Mouse (Mus musculus): ENCODE measurements around the gene Daam2.

Daam2 gene

DNA sequence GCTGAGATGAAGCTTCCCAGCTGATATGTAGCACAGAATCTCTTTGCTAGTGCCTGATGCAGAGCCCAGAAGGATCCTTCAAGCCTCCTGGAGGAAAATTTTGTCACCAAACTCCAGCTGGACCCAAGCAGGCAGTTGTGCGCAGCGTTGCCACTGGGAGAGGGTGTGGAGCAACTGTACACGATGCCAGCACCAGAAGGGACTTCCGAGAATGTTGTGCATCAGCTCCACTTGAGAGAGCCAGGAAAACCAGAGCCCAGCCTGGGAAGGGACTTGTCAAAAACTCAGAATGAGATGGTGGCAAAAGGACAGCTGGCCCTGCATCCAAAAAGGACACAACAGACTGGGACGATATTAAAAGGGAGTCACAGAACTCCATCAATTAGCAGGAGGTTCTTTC is 32.5 kb downstream of the Daam2 start:
- no peak for DNase-seq (ENCODE audit: low spot score in 2 of 2)

DNA sequence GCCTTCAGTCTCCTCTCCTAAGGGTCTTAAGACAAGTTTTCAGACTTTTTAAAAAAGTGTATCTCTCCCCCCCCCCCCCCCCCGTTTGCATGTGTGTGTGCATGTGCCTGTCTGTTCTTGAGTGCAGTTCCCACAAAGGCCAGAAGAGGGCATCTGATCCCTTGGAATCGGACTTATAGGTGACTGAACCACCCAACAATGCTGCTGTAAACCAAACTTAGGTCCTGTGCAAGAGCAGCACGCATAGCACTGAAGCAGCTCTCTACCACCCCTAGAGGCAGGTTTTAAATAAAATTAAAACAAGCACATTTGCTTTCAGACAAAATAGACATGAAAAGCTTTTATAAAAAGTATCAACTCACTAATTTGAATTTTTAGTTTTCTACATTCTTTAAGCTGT is 33.9 kb downstream of the Daam2 start:
- peak; percentile 12 to 13 for DNase-seq (ENCODE audit: low spot score in 2 of 2)

DNA sequence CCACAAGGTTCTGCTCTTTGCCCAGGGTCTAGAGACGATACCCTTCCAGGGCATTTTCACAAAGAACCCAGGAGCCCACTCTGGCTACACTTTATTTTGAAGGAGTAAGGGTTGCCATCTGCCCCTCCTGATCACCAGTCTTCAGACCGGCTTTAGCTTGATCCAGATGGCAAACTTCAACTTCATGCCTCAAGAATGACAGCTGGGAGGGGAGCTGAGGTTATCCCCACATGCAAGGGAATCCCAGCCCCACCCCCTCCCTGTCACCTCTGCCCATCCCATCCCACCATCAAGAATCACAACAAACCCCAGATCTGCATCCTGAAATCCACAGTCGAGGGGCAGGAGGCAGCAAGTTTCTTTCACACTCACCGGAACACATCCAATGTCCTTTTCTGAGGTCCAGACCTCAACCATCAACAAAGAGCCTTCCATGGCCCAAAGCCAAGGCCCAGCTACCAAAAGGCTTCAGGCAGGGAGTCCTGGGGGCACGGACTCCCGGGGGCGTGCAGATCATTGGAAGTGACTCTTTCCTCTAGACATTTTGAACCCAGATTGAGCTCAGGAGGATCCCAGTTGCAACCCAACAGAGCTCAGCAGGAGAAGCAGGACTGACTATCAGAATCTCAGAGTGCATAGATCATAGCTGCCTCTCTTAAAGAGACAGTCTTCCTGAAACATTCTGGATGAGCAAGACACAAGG is 35.5 kb downstream of the Daam2 start:
- DNase-seq (ENCODE audit: low spot score in 2 of 2) = no peak

GRCm38 (mm10) chr17:49528033-49528432 is 36.1 kb downstream of the Daam2 start:
- no peak for DNase-seq (ENCODE audit: low spot score in 2 of 2)

GRCm38 (mm10) chr17:49526566-49526965 is 37.6 kb downstream of the Daam2 start:
- no peak for DNase-seq (ENCODE audit: low spot score in 2 of 2)

DNA sequence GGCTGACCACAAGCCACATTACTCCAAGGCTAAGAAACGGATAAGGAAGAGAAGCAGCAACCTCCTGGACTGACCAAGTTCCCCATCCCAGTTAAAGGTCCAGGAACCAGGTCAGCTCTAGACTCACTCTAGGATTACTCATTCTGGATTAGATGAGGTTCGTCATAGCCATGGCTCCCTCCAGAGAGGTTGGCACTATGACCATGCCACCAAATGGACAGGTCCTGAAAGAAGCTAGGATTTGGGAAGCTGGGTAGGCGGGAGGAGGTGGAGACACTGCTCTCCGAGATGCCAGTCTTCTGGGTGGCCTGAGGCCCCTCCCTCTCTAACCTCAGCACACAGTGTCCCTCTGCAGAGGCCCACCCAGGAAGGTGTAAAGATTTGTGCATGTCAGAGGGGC is 38.2 kb downstream of the Daam2 start:
- DNase-seq (ENCODE audit: low spot score in 2 of 2) = no peak

DNA sequence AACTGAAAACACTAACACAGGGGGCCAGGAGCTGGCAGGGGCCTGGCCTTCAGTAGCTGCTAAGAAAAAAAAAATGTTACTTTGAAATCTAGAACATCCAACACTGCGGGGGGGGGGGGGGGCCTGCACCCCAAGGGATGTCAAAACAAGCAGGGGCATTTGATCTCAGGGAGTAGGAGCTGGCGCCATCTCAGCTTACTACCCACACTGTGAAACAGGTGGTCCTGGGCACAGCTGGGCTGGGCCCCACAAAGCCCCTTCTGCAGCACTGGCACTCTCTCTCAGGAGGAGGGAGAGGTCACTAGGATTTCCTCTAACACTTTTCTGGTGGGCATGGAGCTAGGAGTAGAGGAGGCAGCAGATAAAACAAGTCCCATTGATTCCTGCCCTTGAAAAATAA is 39.6 kb downstream of the Daam2 start:
- DNase-seq (ENCODE audit: low spot score in 2 of 2) = no peak

- DNase-seq (ENCODE audit: low spot score in 2 of 2) = no peak
Measured at GRCm38 (mm10) chr17:49522435-49522834, 41.7 kb downstream of the Daam2 start.

- DNase-seq (ENCODE audit: low spot score in 2 of 2) = no peak
Measured at GRCm38 (mm10) chr17:49522002-49522401, 42.1 kb downstream of the Daam2 start.

GRCm38 (mm10) chr17:49520674-49521073 is 43.5 kb downstream of the Daam2 start:
- no peak for DNase-seq (ENCODE audit: low spot score in 2 of 2)

DNA sequence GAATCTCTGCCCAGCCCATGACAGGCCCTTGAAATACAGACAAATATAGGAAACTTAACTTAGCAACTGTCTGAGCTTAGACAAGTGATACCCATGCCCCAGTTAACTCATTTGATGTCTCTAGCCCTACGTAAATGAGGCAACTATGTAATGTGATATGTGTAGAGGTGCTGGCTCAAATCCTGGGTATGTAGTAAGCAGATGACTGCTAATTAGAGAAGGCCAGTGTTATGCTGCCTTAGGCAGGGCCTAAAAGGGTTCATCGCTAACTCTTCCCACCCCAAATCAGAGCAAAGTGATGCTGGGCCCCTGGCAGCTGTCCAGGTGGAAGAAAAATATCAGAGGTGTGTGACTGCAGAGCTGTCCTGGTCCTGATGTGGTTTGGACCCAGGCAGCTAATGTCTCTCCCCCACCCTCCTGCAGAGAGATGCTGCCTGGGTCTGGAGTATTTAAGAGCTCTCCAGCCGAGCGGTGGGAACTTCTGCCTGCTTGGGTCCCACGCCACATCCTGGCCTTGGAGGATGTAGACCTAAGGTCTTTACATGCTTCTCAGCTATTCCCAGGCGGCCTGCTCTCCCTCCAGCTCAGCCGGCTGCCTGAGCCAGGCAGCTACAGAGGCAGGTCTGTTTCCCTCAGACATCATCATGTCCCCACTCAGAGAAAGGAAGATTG is 44.4 kb downstream of the Daam2 start:
- no peak for DNase-seq (ENCODE audit: low spot score in 2 of 2)

- no peak for DNase-seq (ENCODE audit: low spot score in 2 of 2)
Measured at GRCm38 (mm10) chr17:49517091-49517490, 47.1 kb downstream of the Daam2 start.

DNA sequence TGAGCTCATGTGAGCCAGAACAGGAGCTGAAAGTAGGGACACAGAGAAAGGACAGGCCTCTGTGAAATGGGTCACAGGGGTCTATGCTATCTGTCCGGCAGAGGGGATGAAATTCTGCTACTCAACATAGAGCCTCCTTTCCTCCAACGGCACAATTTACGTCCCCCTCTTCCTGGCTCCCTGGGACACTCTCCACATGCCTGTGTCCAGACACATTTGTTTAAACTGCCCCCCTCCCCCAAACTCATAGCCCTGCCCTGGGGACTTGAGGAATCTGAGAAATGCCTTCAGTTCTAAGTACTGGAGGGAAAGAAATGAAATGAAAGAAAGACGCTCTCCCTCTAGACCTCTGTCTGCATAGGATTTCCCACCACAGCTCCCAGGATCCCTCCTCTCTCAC is 48.5 kb downstream of the Daam2 start:
- DNase-seq (ENCODE audit: low spot score in 2 of 2) = no peak

DNA sequence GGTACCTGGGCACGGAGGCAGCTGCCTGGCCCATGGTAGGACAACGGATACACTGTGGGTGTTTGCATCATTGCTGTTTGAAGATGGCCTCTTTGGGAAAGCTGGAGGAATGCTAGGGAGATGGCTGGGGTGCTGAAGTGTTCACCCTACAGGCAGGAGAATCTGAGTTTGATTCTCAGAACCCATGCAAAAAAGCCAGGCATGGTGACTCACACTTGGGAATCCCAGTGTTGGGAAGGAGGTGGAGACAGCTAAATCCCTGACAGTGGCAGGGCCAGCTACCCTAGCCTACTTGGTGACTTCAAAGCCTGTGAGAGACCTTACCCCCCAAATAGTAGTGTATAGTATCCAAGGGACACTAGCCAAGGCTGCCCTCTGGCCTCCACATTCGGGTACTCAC is 49.0 kb downstream of the Daam2 start:
- no peak for DNase-seq (ENCODE audit: low spot score in 2 of 2)

DNA sequence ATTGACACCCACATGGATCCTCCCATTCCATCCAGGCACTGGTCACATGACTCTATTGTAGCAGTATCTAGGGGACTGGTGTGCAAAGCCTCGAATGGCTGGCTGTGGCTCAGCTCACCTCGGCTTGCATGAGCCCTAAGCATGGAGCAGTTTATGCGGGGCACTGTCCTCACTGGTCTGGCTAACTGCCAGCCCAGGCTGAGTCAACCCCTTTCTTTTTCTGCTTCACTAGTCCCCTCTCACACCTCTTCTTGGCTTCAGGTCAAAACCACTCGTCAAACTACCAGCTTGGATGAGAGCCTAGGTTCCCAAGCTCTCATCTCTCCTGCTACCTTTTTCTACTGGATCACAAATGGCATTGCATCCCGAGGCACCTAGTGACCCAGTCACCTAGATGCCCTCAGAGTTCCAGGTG is 51.5 kb downstream of the Daam2 start:
- no peak for DNase-seq (ENCODE audit: low spot score in 2 of 2)

GRCm38 (mm10) chr17:49509431-49509830 is 54.7 kb downstream of the Daam2 start:
- no peak for DNase-seq (ENCODE audit: low spot score in 2 of 2)

DNA sequence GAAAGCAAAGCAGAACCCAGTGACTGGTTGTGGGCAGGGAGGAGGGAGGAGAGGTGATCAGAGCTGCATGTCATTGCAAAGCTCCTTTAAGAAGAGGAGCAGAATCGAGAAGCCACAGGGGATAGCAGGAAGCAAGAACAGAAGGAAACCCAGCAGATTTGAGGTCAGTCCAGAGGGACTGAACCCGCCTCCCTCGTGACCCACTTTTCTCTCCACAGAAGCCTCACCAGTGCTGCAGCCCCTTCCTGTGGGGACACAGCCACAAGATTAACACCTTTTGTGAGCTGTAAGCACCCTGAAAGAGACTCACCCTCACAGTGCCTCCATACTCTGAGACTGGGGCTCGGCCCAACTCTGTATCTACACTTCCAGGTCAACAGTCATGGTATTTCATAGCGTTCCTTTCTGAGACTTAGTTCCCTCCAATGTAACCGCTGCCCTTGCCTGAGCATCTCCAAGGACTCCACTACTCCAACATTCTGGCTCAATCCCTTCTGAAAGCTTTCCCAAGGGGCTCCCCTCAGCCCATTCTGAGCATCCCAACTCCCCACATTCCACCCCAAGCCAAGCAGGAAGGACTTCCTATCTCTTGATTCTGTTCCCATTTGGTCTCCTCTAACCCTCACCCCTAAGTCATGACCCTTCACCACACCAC is 60.8 kb downstream of the Daam2 start:
- DNase-seq (ENCODE audit: low spot score in 2 of 2) = no peak

DNA sequence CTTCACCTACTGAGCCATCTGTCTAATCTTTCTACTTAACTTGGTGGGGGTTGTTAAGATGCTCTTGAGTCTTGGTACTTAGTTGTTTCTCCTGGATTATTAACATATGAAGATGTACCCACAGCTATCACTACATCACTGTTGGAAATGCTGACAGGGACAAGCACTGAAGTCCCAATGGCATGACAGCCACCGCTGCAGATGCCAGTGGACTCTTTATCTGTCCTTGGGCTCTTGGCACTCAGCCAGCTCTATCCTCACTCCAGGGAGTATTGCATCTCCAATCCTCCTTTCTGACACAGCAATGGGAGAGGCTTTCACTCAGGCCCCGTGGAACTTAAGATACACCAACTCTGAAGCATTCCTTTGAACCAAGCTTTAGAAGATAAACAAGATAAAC is 63.9 kb downstream of the Daam2 start:
- no peak for DNase-seq (ENCODE audit: low spot score in 2 of 2)

DNA sequence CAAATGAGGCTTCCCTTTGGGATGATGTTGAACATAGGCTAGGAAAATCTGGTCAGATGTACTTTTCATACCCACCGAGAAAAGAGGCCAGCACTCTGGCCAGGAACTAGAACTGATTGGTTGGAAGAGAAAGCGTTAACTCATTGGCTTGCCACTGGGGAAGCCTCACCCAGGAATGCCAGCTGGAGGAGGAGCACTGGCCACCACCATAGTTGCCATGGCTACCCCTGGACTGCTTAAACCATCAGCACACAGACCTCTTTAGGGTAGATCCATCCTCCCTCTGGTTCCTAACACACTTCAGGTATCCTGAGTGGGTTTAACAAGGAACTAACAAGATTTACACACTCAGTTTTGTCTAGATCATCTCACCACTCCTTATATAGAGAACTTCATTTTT is 64.5 kb downstream of the Daam2 start:
- no peak for DNase-seq (ENCODE audit: low spot score in 2 of 2)

GRCm38 (mm10) chr17:49498169-49498568 is 66.0 kb downstream of the Daam2 start:
- no peak for DNase-seq (ENCODE audit: low spot score in 2 of 2)

GRCm38 (mm10) chr17:49493276-49493675 is 70.9 kb downstream of the Daam2 start:
- no peak for DNase-seq (ENCODE audit: low spot score in 2 of 2)

DNA sequence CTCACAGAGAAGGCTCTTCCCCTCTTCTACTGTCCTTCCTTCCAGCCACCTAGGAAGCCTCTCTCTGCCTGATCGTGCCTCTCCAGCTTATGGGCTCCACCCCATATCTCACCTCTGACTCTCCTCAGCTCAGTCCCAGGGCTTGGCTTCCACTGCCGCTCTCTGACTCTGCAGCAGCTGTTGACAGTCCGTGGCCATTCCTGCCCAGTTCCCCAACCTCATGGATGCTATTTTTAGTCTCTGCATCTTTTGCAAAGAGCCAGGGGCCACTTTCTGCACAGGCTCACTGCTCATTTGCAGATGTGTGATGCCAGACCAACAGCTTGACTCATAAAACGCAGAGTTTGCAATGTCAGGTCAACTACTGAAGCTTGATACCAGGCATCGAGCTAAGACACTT is 75.0 kb downstream of the Daam2 start:
- no peak for DNase-seq (ENCODE audit: low spot score in 2 of 2)

- no peak for DNase-seq (ENCODE audit: low spot score in 2 of 2)
Measured at GRCm38 (mm10) chr17:49484435-49484834, 79.7 kb downstream of the Daam2 start.
